Mouse (Mus musculus): ENCODE results near the gene Xdh. TPM values are rescaled to one million over a fixed set of nuclear protein-coding genes. Genes with fewer than 3 reads are reported as not detected.
A peak's percentile ranks its signal among the peaks of the same experiment; 100 is the strongest.

Gene Xdh
- total RNA-seq (2015), result 218 and 259 TPM in 2 replicates
- 211 and 252 TPM in 2 replicates for total RNA-seq (2017)

GRCm38 (mm10) chr17:73950062-73950735, at the start of gene Xdh:
Gene Xdh (minus strand): TSS chr17:73950196.
- ATAC-seq (ENCODE audit: poor library complexity, severe bottlenecking), result peak; percentile 55

DNA sequence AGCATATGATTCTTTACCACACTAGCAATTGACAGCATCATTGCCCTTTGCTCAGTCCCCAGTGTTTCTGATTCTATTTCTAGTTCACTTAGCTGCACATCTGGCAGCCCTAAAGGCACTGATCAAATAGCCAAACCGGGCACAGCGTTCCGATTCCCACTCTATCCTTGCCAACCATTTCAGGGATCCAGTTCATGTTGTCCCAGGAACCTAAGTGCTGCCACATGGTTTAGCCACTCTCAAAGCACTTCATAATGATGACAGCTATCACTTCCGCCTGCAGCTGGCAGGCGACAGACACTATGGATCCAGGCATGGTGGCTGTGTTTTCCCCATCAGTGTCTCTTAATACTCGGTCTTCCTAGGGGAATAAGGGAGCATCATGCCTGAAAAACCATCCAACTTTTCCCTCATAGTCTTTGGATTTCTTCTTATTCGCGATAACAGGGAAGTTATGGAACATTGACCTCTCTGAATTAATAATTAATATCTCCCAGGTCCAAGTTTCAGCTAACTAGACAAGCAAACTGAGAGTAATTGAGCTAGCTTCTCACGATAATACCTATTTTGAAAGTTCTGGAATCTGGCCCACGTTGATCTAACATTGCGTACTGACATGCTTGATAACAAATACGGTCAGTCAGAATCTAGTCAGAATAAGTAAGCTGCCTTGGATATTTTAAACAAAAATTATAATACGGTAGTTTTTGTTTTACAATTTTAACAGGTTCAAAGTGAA, 46.1 kb upstream of the Xdh start:
- ATAC-seq (ENCODE audit: poor library complexity, severe bottlenecking), result no peak

- ATAC-seq (ENCODE audit: poor library complexity, severe bottlenecking), result no peak
These were observed 41.3 kb upstream of the Xdh start for GRCm38 (mm10) chr17:73991264-73991663.

- no peak for ATAC-seq (ENCODE audit: poor library complexity, severe bottlenecking)
These were observed 36.6 kb upstream of the Xdh start for GRCm38 (mm10) chr17:73986571-73986970.

DNA sequence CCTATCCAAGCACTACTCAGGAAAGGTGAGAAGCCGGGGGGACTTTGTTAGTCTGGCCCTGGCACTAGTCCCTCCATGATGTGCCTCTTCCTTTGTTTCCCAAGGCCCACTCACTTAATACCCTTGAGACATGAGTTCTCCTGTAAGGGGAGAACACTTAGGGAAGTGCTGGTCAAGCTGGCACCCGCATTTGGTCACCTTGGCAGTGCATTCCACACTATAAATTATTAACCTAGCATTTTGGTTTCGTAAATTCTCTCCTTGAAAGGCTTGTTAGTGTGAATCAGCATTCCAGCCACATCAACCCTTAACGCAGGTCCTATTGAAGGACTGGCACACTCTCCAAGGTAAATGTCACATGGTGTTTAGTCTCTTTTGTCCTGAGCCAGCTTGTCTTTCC, 35.9 kb upstream of the Xdh start:
- no peak for ATAC-seq (ENCODE audit: poor library complexity, severe bottlenecking)

GRCm38 (mm10) chr17:73984508-73984907, 34.5 kb upstream of the Xdh start:
- ATAC-seq (ENCODE audit: poor library complexity, severe bottlenecking), result no peak

- no peak for ATAC-seq (ENCODE audit: poor library complexity, severe bottlenecking)
These were observed 32.9 kb upstream of the Xdh start for GRCm38 (mm10) chr17:73982871-73983270.

DNA sequence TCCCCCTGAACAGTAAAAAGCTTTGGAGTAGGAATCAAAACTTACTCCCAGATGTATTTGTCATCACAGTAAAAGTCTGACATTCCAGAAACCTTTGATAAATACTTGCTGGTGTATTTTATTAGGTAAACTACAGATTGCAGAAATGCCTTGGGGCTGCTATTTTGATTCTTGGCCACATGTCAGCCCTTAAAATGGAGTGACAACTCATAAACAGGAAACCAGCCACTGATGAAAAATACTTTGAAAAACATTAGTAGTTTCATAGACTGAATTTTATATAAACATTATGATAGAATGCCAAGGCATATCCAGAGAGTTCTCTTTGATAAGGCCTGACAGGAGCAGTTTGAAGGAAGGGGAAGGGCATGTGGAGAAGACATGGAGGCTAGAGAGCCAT, 26.1 kb upstream of the Xdh start:
- no peak for ATAC-seq (ENCODE audit: poor library complexity, severe bottlenecking)

GRCm38 (mm10) chr17:73972648-73973047, 22.7 kb upstream of the Xdh start:
- ATAC-seq (ENCODE audit: poor library complexity, severe bottlenecking), result no peak

DNA sequence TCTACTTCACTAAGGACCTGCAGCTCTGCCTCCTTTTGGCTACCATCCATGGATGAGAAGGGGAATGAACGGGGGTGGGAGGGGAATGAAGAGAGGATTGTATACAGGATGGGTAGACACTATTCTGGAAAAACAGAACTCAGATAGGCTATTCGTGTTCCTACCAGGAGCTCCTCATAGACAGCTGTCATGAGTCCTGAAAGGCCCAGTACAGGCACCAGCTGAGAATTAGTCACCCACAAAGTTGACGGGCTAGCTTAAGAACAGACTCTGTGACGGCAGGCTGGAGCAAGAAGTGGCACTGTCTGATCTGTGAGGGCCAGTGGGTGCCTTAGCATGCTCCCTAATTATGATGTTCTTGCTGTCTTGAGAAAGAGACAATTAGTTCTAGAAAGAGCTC, 21.3 kb upstream of the Xdh start:
- ATAC-seq (ENCODE audit: poor library complexity, severe bottlenecking), result no peak

GRCm38 (mm10) chr17:73970361-73971027, 20.5 kb upstream of the Xdh start:
- peak; percentile 87 for ATAC-seq (ENCODE audit: poor library complexity, severe bottlenecking)

- no peak for ATAC-seq (ENCODE audit: poor library complexity, severe bottlenecking)
These were observed 14.9 kb upstream of the Xdh start for GRCm38 (mm10) chr17:73964856-73965255.

DNA sequence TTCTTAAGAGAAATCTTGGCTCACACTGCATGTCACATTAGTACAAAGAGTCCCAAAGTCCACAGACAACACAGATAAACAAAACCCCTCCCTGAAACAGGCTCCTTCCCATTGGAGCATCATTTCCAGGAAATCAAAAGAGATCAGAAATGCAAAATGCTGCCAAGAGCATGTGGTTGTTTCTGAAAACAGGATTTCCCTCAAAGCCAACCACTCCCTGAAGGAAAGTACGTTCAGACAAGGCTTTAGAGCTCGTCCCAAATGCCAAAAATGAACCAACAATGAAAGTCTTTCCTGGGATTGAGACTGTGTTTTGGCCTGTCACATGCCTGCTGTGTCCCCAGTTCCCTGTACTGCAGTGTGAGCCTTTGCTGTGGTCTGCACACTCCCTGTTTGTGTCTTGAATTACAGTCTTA, 12.6 kb upstream of the Xdh start:
- ATAC-seq (ENCODE audit: poor library complexity, severe bottlenecking), result no peak

- no peak for ATAC-seq (ENCODE audit: poor library complexity, severe bottlenecking)
These were observed 11.9 kb upstream of the Xdh start for GRCm38 (mm10) chr17:73961801-73962403.

DNA sequence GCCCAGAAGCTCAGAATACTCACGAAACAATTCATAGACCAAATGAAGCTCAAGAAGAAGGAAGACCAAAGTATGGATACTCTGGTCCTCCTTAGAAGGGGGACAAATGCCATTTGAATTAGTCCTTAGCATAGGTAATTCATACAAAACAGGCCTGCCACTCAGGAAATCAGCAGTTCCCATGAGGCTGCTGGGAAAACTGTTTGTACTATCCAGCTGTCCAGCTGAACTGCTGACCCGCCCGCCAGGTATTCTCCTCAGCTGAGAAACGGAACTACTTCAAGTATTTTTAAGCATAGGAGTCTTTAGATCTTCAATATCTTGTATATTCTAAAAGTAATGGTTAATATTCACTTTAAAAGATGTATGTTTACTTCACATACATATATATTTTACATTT, 10.7 kb upstream of the Xdh start:
- ATAC-seq (ENCODE audit: poor library complexity, severe bottlenecking), result no peak

DNA sequence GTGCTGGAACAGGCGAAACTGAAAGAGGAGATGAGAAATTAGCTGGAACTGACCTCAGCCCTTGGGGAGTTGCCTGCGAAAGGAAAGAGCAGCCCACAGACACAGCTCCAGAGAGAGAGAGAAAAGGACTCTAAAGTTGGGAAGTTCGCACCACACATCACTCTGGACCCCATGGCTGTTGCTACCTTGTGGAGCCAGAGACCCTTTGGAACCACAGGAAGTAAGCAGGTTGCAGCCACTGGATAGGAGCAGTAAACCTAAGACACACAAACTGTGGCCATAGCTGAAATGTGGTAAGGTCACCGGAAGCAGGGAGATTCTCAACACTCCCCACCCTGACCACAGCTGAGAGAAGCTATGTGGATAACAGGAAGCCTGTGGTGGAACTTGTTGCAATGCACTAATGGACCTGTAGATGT, 2.1 kb upstream of the Xdh start:
- peak; percentile 62 for ATAC-seq (ENCODE audit: poor library complexity, severe bottlenecking)

DNA sequence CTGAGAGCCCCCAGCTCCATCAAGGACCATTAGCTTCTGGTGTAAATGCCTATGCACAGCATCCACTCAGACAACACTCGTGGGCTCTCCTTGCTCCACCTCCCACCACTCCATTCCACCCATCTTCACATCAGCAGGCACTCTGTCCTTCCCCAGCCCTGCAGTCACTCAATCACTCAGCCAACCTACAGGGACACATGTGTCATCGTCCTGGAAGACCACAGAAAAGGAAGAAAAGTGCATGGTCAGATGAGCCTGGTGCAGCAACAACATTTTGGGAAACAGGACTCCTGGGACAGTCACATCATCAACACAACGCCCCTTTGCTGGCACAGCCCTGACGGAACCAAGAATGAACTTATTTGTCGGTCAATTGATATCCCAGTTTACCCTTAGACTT, 974 bp upstream of the Xdh start:
- ATAC-seq (ENCODE audit: poor library complexity, severe bottlenecking), result no peak

GRCm38 (mm10) chr17:73949498-73949897, 498 bp downstream of the Xdh start:
- peak; percentile 39 for ATAC-seq (ENCODE audit: poor library complexity, severe bottlenecking)

GRCm38 (mm10) chr17:73948801-73949200, 1.2 kb downstream of the Xdh start:
- no peak for ATAC-seq (ENCODE audit: poor library complexity, severe bottlenecking)

DNA sequence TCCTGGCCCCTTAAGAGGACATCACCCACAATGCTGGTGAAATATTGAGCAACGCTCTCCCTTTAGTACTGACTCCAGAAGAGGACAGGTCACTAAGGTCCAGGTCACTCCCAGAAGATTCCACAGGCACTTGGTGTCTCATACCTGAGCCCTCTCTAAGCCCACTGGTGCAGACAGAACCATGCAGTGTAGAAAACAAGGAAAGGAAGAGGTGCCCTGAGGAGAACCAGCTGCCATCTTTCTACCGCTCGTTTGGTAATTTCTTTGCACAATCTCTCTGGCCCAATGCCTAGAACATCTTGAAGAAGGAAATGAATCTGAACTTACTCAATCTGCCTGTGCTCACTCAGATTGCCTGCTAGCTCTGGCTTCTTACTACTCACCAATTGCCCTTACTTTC, 2.0 kb downstream of the Xdh start:
- ATAC-seq (ENCODE audit: poor library complexity, severe bottlenecking), result peak; percentile 38

DNA sequence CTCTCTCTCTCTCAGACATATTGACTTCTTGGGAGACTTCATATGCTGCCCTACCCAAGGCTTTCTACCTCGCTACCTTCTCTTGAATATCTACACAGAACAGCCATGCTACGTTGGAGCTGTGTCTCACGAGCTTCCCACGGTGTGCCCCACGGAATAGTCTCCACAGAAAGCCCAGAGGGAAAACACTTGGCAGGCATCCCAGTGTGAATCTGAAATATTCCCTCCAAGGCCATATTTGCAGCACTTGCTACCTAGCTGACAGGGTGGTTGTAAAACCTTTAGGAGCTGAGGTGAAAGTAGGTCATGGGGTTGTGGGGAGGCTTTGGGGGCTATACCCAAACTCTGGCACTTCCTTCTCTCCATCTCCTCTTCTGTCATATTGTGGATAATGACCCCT, 3.1 kb downstream of the Xdh start:
- no peak for ATAC-seq (ENCODE audit: poor library complexity, severe bottlenecking)

DNA sequence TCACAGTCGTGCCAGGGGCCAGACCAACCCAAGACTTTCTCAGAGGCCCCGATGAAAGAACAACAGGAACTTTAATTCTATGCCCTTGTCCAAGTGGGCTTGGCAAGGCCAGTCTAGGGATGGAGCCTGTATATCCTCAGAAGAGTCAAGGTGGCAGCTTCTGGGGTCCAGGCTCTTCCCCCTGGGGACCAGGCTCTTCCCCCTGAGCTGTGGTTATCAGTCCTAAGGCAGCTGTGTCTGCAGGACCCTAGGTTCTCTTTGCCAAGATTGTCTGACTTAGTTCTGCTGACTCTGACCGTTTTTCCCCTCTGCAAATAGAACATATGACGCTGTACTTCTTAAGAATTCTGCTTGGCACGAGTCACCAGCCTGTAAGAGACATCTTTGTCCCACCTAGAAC, 5.3 kb downstream of the Xdh start:
- no peak for ATAC-seq (ENCODE audit: poor library complexity, severe bottlenecking)

Data from megakaryocyte, adult 5-6 weeks (primary cell).